Mouse (Mus musculus) liver, embryonic 14.5 days (tissue): ENCODE data around the gene Ifih1.

Source experiments
- CTCF ChIP-seq: IDR thresholded peaks from 2 replicates; pipeline ENCODE4 v1.5.1; 2016; ENCODE audit warnings: antibody characterized with exemption, low read depth, control low read depth
- EP300 ChIP-seq: IDR thresholded peaks from 2 replicates; pipeline ENCODE4 v1.6.1; 2016; ENCODE audit warnings: antibody characterized with exemption, low read depth

DNA sequence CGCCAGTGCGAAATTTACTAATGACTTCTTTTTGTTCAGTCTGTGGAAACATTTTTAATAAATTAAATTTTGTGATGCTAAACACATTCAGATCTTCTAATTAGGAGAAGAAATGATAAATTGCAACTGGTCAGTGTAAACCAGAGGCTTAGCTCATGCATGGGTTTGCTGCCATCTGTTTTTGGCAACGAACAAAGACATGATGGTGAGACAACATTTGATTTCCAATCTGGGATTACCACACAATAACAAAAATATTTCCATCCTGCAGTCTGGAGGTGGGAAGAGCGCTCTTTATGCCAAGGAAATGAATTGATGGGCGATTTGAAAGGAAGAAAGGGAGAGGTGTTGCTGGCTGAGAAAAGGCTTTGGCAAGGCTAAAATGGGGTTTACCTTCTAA is 42.5 kb downstream of the Ifih1 start:
- TF ChIP-seq CTCF (no peak), EP300 (no peak)
